Mouse (Mus musculus): ENCODE data around the gene 1700001C02Rik.

GRCm38 (mm10) chr5:30528906-30529305 lies 63.1 kb downstream of the 1700001C02Rik start:
- TF ChIP-seq CTCF (IDR thresholded peaks at IDR 0.05; ENCODE audit: low read depth, low read length) (no peak), POLR2A (IDR thresholded peaks at IDR 0.05; ENCODE audit: insufficient read depth, low read length) (no peak), EP300 (IDR thresholded peaks at IDR 0.05; ENCODE audit: insufficient read depth, low read depth, low read length) (no peak)

All from ES-Bruce4 (cell line).